Mouse (Mus musculus) lung, embryonic 16.5 days (tissue): ENCODE results near the gene Arsj. TPM values are rescaled to one million over a fixed set of nuclear protein-coding genes. Genes with fewer than 3 reads are reported as not detected.
A peak's percentile ranks its signal among the peaks of the same experiment; 100 is the strongest.

ENCODE experiments used
- ATAC-seq: fragments of 200-750 bp; cut with Nextera tagmentation; 2 replicates; pipeline ENCODE4 v1.8.0; 2017; ENCODE audit warnings: low read depth, mild to moderate bottlenecking, moderate library complexity
- H3K27ac ChIP-seq: fragments of 300-500 bp; sonication (generic); 2 replicates; pipeline ENCODE4 v1.5.1; 2014; ENCODE audit warnings: mild to moderate bottlenecking, control low read depth, low read length
- H3K27me3 ChIP-seq: fragments of 300-500 bp; sonication (generic); 2 replicates; pipeline ENCODE4 v1.6.1; 2014; ENCODE audit warnings: low read depth, low read length, mixed read lengths; ENCODE audit not compliant: control insufficient read depth, insufficient read depth
- H3K36me3 ChIP-seq: fragments of 300-500 bp; sonication (generic); 2 replicates; pipeline ENCODE4 v1.6.1; 2014; ENCODE audit warnings: low read length; ENCODE audit not compliant: control insufficient read depth, insufficient read depth
- H3K4me1 ChIP-seq: fragments of 300-500 bp; sonication (generic); replicated peaks from 2 replicates; pipeline ENCODE4 v1.6.1; 2014; ENCODE audit warnings: low read length, mixed read lengths; ENCODE audit not compliant: control insufficient read depth, insufficient read depth
- H3K4me2 ChIP-seq: fragments of 300-500 bp; sonication (generic); 2 replicates; pipeline ENCODE4 v1.6.1; 2014; ENCODE audit warnings: low read depth, low read length, control low read depth
- H3K4me3 ChIP-seq: fragments of 300-500 bp; sonication (generic); 2 replicates; pipeline ENCODE4 v1.5.1; 2014; ENCODE audit warnings: mild to moderate bottlenecking, low read length, control low read depth
- H3K9ac ChIP-seq: fragments of 300-500 bp; sonication (generic); 2 replicates; pipeline ENCODE4 v1.6.1; 2014; ENCODE audit warnings: low read length, control low read depth
- H3K9me3 ChIP-seq: fragments of 300-500 bp; sonication (generic); 2 replicates; pipeline ENCODE4 v1.6.1; 2016; ENCODE audit warnings: low read length; ENCODE audit not compliant: control insufficient read depth
- WGBS: fragments of 180-500 bp; shearing (Covaris S2); extraction: QIAGEN DNeasy Blood & Tissue Kit; methylation state at CpG from one replicate; pipeline ENCODE4 v1.1.7; 2014; 5-methylcytosine and 5-hydroxymethylcytosine counted together
- polyA plus RNA-seq: library from polyadenylated mRNA; unstranded; fragments of >200 nt; fragmentation: Nextera tagmentation; extraction: Ambion mirVana; gene quantifications from 2 replicates; pipeline ENCODE4 v1.2.1, GENCODE M21; 2015

Arsj gene
- polyA plus RNA-seq, 1 experiment from 2014 or later: 1.4 TPM

DNA sequence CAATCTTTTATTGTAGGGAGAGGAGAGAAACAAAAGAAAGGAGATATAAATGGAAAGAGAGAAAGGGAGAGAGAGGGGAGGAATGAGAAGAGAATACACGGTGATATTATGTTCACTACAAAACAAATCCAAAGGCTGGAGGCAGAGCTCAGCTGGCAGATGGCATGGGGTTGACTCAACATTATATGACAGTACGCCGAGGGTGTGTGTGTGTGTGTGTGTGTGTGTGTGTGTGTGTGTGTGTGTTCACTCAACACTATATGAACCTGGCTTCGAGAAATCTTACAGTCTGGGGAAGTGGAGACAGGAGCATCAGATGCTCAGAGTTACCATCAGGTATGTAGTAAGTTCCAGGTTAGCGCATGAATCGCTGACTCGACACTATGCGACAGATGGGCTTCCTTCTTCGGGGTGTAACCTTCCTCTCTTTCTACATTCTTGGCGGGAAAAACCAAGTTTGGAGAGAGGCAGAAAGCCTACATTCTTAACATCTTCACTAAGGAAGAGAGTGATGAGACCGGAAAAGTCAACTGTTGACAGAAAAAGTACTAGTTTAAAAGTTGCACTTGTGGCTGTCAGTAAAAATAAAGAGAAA, 456 bp upstream of the Arsj start:
- Histone ChIP-seq H3K27me3 (no peaks in the 10 kb centered on the region), H3K4me3 (no peak overlapping the region), H3K36me3 (no peaks in the 10 kb centered on the region), H3K9me3 (no peaks in the 10 kb centered on the region), H3K4me2 (peak overlapping the region; percentile 75), H3K27ac (no peak overlapping the region), H3K9ac (no peak overlapping the region), H3K4me1 (no peaks in the 10 kb centered on the region)
- ATAC-seq: no peak
- WGBS: 83% methylated on average over 11 of the region's 11 CpGs

DNA sequence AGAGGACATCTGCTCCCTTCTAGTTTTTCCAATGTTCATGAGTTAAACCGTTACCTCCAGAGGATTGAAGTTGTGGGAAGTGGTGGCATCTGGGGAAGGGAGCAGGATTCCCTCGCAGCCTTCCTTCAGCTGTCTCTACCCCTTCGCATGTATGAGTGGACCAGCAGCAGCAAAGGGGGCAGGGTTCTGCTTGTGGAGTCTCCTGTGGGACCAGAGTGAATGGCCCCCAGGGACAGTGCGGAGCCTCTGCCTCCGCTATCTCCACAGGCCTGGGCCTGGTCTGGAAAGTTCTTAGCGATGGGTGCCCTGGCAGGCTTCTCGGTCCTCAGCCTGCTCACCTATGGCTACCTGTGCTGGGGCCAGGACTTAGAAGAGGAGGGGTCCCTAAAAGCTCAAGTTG, 1.1 kb downstream of the Arsj start:
- H3K9ac ChIP-seq: no peak overlapping the region
- H3K4me3 ChIP-seq: peak overlapping the region; percentile 52
- no peaks in the 10 kb centered on the region for H3K27me3 ChIP-seq
- no peaks in the 10 kb centered on the region for H3K36me3 ChIP-seq
- no peaks in the 10 kb centered on the region for H3K9me3 ChIP-seq
- H3K27ac ChIP-seq: no peak overlapping the region
- 0 out of 2 replicates have a peak, but pooled peaks have one; percentile 19 for ATAC-seq
- H3K4me2 ChIP-seq: peak overlapping the region; percentile 75; the same call in 1 of the 2 replicates
- 83% methylated on average over 7 of the region's 7 CpGs for WGBS
- no peaks in the 10 kb centered on the region for H3K4me1 ChIP-seq

DNA sequence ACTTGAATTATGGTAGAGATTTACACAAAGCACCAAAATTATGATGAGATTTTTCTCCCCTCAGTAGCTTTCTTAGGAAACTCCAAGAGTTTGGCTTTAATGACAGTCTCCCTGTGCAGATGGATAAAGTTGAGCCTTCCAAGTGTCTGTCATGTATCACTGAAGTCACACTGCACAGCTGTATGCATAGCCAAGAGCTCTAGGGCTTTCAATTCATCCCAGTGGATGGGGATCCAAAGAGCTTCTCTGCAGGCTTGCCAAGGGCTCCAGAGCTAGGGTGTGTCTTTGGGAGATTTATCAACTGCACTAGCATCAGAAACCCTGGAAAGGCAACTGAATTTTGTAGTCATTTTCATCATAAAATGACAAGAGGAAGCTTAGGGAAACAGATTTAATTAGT, 7.1 kb downstream of the Arsj start:
- H3K9me3 ChIP-seq: no peaks in the 10 kb centered on the region
- H3K36me3 ChIP-seq: no peaks in the 10 kb centered on the region
- H3K9ac ChIP-seq: no peak overlapping the region
- ATAC-seq: no peak
- H3K4me2 ChIP-seq: no peak overlapping the region
- H3K4me1 ChIP-seq: no peaks in the 10 kb centered on the region
- H3K27ac ChIP-seq: no peak overlapping the region
- no peaks in the 10 kb centered on the region for H3K27me3 ChIP-seq
- no peak overlapping the region for H3K4me3 ChIP-seq

DNA sequence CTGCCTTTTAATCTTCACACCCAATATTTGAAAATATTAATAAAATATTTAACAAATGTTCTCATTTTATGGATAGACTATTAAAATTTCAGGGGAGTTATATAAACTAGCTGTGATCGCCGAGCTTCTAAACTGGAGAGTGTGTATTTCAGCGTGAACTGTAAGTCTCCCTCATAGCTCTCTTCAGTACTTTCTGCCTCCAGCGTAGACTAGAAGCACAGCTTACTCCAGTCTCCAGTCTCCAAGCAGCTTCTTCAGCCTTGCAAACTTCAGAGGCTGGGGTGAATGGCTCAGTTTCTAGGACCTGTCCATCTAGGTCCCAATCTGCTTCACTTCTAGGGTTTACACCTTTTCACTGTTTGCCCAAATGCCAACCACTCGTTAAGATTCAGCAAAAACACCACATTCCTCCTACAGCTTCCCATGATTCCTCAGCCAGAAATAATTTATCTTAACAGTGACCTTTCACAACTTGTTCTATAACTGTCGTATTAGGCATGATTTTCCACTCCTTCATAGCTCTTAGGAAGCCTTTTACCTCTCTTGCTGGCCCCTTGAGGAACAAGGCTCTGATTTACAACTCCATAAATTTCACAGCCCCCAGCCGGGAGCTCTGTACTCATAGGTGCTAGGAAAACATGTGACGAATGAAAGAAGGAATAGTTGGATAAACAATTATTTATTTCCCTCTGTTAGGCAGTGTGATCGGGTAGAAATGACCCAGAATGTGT, 9.5 kb downstream of the Arsj start:
- Histone ChIP-seq H3K36me3 (no peaks in the 10 kb centered on the region), H3K27ac (no peak overlapping the region), H3K4me3 (no peak overlapping the region), H3K27me3 (no peaks in the 10 kb centered on the region), H3K9ac (no peak overlapping the region), H3K9me3 (no peaks in the 10 kb centered on the region), H3K4me1 (no peaks in the 10 kb centered on the region), H3K4me2 (no peak overlapping the region)
- no peak for ATAC-seq
- 51% methylated on average over 9 of the region's 9 CpGs for WGBS

DNA sequence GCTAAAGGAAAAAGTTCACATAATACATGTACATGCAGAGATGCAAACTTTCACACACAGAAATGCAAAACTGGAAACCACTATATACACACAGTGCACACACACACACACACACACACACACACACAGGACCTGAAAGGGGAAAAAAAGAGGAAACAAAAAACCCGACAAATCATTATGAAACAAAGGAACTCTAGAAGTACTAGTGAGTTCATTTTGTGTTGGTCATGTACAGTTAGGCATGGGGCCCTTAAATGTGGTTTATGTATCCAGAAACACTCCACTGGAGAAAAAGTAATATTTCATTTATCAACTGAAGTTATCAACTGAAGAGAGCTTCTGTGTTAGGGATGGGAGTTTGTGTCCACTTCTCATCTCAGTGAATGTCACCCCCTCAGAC, 10.2 kb downstream of the Arsj start:
- no peak overlapping the region for H3K4me3 ChIP-seq
- H3K4me1 ChIP-seq: no peaks in the 10 kb centered on the region
- no peak overlapping the region for H3K9ac ChIP-seq
- H3K9me3 ChIP-seq: no peaks in the 10 kb centered on the region
- 67% methylated on average over 1 of the region's 1 CpGs for WGBS
- H3K27ac ChIP-seq: no peak overlapping the region
- H3K36me3 ChIP-seq: no peaks in the 10 kb centered on the region
- no peak overlapping the region for H3K4me2 ChIP-seq
- ATAC-seq: no peak
- H3K27me3 ChIP-seq: no peaks in the 10 kb centered on the region

DNA sequence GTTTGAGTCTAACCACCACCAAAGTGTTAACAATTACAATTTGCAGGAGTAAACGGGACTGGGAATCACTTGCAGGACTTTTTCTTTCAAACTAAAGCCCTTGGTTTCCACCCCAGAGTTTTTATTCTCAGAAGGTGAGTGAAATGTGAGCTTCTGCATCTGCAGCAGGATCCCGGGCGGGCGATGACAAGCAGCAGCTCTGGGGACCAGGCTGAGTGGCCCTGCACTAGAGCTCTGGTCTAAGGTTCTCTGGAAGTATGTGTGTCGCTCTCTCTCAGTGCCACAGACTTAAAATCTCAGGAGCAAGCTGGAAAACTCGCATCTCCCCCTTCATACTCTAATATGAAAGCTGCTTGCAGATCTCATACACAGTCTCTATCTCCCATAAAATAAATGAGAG, 15.8 kb downstream of the Arsj start:
- no peaks in the 10 kb centered on the region for H3K9me3 ChIP-seq
- H3K27me3 ChIP-seq: no peaks in the 10 kb centered on the region
- H3K4me2 ChIP-seq: no peak overlapping the region
- no peak overlapping the region for H3K4me3 ChIP-seq
- H3K36me3 ChIP-seq: no peaks in the 10 kb centered on the region
- no peak for ATAC-seq
- no peaks in the 10 kb centered on the region for H3K4me1 ChIP-seq
- H3K27ac ChIP-seq: no peak overlapping the region
- H3K9ac ChIP-seq: no peak overlapping the region
- 57% methylated on average over 6 of the region's 6 CpGs for WGBS

DNA sequence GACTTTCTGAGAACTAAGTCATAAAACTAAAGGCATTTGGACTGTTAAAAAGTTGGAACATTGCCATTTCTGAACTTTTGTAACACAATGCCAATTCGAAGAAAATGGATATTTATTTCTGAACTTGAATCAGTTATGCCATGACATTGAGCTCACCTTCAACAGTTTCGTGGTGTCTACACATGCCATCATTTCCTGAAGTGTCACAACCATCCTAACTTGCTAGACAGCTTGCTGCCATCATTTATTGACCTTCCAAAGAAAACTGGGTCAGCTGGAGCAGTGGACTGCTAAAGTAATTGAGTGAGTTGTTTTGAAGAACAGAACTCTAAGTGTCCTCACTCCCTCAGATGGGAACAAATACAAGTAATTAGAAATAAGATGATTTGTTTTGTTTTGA, 16.2 kb downstream of the Arsj start:
- H3K9me3 ChIP-seq: no peaks in the 10 kb centered on the region
- 37% methylated on average over 2 of the region's 2 CpGs for WGBS
- ATAC-seq: no peak
- H3K4me3 ChIP-seq: no peak overlapping the region
- H3K4me1 ChIP-seq: no peaks in the 10 kb centered on the region
- no peaks in the 10 kb centered on the region for H3K27me3 ChIP-seq
- no peak overlapping the region for H3K4me2 ChIP-seq
- no peak overlapping the region for H3K27ac ChIP-seq
- no peaks in the 10 kb centered on the region for H3K36me3 ChIP-seq
- no peak overlapping the region for H3K9ac ChIP-seq

DNA sequence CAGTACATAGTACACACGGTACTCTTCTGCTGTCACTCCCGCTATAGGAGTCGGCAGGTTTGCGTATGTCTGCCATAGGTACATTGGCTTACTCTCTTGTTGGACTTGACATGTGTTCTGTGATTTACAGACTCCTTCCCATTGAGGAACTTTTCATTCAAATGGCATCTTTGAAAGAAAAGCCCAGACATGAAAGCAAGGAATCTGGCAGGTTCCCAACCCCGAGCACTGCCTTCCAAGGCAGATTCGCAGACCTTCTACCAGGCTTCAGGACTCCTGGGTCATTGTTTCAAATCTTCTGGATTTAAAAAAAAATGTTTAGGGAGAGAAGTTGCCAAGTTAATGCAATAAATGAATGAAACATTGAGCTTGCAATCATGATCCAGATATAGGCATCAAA, 19.8 kb downstream of the Arsj start:
- Histone ChIP-seq H3K4me1 (no peaks in the 10 kb centered on the region), H3K9ac (no peak overlapping the region), H3K27ac (no peak overlapping the region), H3K36me3 (no peaks in the 10 kb centered on the region), H3K4me3 (no peak overlapping the region), H3K27me3 (no peaks in the 10 kb centered on the region), H3K4me2 (no peak overlapping the region), H3K9me3 (no peaks in the 10 kb centered on the region)
- no peak for ATAC-seq
- WGBS: 83% methylated on average over 6 of the region's 6 CpGs

DNA sequence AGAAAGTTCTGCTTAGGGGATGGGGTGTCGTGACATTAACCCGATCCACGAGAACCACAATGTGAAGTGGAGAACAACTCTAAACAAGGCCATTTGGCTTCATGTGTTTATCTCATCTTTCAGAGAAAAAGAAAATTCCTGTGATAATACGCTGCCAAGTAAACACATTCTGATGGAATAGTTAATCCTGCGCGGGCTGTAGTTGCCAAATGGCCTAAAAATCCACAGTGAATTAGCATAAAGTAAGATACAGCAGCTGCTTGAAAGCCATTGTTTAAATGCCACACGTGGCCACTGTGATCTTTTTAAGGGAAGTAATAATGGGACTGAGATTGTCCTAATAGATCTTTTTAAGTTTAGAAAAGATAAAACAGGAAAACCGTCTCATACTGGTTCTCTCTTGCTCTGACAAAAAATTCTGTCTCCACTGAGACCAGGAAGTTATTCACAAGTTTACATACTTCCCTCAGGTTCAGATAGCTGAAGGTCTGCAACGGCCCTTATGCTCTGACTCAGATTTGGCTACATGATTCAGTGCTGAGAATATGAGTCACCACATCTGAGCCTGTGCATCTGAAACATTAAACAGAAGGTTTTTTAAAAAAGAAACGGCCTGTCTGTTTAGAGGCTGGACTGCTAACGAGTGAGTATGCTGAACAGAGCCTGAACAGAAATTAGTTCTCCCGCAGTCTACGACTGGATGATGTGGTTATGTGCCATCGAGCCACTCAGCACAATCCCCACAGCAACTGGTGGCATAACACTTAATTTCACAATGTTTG, 21.4 kb downstream of the Arsj start:
- H3K36me3 ChIP-seq: no peaks in the 10 kb centered on the region
- 42% methylated on average over 14 of the region's 14 CpGs for WGBS
- no peak overlapping the region for H3K9ac ChIP-seq
- no peak overlapping the region for H3K4me3 ChIP-seq
- H3K4me1 ChIP-seq: no peaks in the 10 kb centered on the region
- no peaks in the 10 kb centered on the region for H3K27me3 ChIP-seq
- no peaks in the 10 kb centered on the region for H3K9me3 ChIP-seq
- ATAC-seq: peak; percentile 81
- no peak overlapping the region for H3K4me2 ChIP-seq
- H3K27ac ChIP-seq: peak overlapping the region; percentile 68
